Mouse (Mus musculus) liver, embryonic 14.5 days (tissue): ENCODE results near the gene Ccm2.

Source experiments
- CTCF ChIP-seq: IDR thresholded peaks from 2 replicates; pipeline ENCODE4 v1.5.1; 2016; ENCODE audit warnings: antibody characterized with exemption, low read depth, control low read depth
- EP300 ChIP-seq: IDR thresholded peaks from 2 replicates; pipeline ENCODE4 v1.6.1; 2016; ENCODE audit warnings: antibody characterized with exemption, low read depth

- TF ChIP-seq CTCF (no peak), EP300 (no peak)
Measured at GRCm38 (mm10) chr11:6545186-6545856, 1.4 kb upstream of the Ccm2 start.
